Mouse (Mus musculus) T-cell, adult 66 days (primary cell): Measurements from ENCODE around the gene Dpy30. TPM values are rescaled to one million over a fixed set of nuclear protein-coding genes. Genes with fewer than 3 reads are reported as not detected.

Experiments
- total RNA-seq, 2 experiments: library from RNA; stranded (reverse); gene quantifications; 3 replicates in 1 of 2; 4 replicates in 1 of 2; pipeline ENCODE4 v1.2.4; 2023

Gene Dpy30
- total RNA-seq, result 10 to 100 TPM; 54.2 to 64.1 TPM

DNA sequence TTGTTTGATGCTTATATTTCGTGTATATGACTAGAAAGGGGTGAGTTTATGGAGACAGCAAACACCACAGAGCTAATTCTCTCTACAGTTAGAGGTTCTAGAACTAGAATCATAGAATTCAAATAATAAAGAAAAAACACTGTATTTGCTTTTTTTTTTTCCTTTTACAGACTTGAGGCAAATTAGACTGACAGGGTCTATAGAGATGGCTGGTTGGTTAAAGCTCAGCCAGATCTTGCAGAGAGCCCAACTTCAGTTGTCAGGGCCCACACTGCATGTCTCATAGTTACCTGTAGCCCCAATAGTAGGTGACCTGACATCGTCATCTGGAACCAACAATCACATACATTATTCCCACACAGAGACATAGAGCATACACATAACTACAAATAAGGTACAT, at the start of gene Dpy30:
Gene Dpy30 (minus strand): TSS at position 101 of the 400 bp plus-strand sequence.

DNA sequence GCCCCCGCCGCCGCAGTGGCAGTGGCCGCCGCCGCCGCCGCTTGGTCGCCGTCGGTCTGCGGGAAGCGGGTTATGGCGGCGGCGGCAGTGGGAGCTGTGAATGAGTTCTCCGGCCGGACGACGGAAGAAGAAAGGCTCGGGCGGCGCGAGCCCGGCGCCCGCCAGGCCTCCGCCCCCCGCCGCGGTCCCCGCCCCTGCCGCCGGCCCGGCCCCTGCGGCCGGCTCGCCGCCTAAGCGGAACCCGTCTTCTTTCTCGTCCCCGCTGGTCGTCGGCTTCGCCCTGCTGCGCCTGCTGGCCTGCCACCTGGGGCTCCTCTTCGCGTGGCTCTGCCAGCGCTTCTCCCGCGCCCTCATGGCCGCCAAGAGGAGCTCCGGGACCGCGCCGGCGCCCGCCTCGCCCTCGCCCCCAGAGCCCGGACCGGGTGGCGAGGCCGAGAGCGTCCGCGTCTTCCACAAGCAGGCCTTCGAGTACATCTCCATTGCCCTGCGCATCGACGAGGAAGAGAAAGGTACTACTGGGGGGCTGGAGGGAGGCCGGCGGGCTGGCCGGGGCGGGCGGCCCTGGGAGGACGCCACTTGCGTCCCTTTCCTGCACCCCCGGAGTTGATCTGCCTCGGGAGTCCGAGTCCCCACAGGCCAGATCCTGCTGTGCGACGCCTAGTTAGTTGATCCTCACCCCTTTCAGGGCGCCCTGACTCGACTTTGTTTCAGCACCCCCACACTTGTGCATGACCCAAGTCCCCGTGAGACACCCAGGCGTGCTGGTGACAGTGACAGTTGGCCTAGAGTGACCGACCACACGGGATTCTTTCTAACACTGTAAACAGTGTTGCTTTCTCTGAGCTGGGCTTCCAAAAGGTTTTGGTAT, 15.4 kb upstream of the Dpy30 start, which contains the start of gene Spast:
Gene Spast (plus strand): TSS at position 51 of the 868 bp plus-strand sequence.

DNA sequence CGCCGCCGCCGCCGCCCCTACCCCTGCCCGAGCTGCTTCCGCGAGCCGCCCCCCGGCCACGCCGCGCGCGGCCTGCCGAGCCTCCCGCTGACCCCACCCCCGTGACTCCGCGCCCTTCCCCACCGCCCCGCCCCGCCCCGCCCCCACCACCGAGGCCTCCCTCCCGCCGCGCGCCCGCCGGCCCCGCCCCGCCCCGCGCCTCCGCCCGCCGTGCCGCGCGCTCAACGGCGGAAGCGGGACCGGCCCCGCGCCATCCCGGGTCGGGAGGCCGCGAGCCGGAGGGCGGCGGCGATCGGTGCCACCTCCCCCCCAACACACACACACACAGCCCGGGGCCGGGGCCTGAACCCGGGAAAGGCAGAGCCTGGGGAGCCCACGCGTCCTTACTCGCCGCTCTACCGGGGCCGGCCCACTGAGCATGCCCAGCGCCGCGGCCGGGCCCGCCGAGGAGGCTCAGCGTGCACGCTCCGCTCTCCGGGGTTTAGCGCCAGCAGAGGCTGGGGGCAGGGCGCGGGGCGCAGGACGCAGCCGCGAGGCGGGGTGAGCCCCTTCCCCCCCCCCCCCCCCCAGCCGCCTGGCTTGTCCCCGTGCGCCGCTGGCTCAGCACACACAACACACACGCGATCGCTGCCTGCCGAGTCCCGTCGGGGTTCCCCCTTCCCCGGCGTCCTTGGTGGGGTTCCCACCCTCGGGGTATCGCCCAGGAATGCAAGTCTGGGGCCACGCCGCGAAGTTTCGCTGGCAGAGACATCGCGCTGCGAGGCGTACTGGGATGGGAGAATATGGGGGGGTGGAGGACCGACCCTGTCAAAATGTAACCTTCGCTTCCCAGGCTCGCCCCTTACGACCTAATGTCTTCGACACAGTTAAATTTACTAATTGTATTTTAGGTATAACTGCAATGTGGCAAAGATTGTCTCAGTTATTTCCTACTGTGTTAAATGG, 28.4 kb downstream of the Dpy30 start, which contains the start of gene Memo1:
Gene Memo1 (minus strand): TSS at position 496 of the 945 bp plus-strand sequence.

Other genes starting within 250 kb of the Dpy30 start
- gene Memo1, start 28.4 kb downstream of the Dpy30 start, total RNA-seq, result 10 to 100 TPM; 49.3 to 53.3 TPM
- gene Spast, start 15.0 kb upstream of the Dpy30 start, total RNA-seq, result 10 to 100 TPM; 27.5 to 33.5 TPM
- 10 to 100 TPM; 17.8 to 21.2 TPM for gene Slc30a6, start 71.7 kb upstream of the Dpy30 start, total RNA-seq
- 1 to 10 TPM in 1 of 2 experiments, under 1 TPM in 1; 0.73 to 1.2 TPM for gene Nlrc4, start 135.2 kb upstream of the Dpy30 start, total RNA-seq
- 10 to 100 TPM; 59.9 to 71.3 TPM for gene Yipf4, start 165.5 kb upstream of the Dpy30 start, total RNA-seq
- gene Birc6, start 204.4 kb upstream of the Dpy30 start, total RNA-seq, result 100 to 1,000 TPM; 289 to 308 TPM